Mouse (Mus musculus) myocyte (in vitro differentiated cells): ENCODE data around the gene A130010J15Rik.

Experiments used
- POLR2A ChIP-seq: IDR thresholded peaks from one replicate; pipeline ENCODE4 v1.6.1; 2011; ENCODE audit warnings: low read depth, mild to moderate bottlenecking, control low read depth, moderate library complexity; ENCODE audit not compliant: insufficient read length
- USF1 ChIP-seq: IDR thresholded peaks from one replicate; pipeline ENCODE4 v1.6.1; 2011; ENCODE audit warnings: low read depth, mild to moderate bottlenecking, control low read depth, moderate library complexity

DNA sequence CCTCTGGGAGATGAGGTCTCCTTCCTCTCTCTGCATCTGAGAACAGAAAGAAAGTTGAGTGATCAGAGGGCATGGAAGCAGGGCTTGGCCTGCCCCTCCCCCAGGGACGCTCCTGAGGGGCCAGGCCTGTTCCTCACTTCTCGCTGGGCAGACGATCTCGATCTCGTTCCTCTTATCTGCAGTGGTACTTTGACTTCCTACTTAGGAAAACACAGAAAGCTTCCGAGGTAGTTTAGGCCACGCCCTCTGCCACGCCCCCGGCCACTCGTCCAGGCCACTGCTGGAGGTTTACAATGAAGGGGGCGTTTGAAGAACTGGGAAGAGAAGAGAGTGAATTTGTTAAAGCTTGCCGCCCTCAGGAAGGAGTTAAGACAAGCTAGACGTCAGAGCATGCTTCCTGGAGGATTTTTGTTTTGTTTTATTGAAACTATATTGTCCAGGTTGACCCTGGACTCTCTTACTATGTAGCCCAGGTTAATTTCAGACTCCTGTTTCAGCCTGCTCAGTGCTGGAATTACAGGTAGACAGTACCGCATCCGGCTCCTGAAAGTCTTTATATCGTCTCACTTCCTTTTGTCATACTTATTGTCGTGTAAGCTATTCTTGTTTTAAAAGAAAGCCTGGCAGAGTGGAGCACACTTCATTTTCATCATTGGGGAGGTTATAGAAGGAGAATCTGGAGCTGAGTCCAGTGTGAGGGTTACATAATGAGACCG lies 7.4 kb upstream of the A130010J15Rik start:
- TF ChIP-seq USF1 (no peak), POLR2A (no peak)
